8 mouse cellular contexts compared by ENCODE assay signal in the genomic region with DNA sequence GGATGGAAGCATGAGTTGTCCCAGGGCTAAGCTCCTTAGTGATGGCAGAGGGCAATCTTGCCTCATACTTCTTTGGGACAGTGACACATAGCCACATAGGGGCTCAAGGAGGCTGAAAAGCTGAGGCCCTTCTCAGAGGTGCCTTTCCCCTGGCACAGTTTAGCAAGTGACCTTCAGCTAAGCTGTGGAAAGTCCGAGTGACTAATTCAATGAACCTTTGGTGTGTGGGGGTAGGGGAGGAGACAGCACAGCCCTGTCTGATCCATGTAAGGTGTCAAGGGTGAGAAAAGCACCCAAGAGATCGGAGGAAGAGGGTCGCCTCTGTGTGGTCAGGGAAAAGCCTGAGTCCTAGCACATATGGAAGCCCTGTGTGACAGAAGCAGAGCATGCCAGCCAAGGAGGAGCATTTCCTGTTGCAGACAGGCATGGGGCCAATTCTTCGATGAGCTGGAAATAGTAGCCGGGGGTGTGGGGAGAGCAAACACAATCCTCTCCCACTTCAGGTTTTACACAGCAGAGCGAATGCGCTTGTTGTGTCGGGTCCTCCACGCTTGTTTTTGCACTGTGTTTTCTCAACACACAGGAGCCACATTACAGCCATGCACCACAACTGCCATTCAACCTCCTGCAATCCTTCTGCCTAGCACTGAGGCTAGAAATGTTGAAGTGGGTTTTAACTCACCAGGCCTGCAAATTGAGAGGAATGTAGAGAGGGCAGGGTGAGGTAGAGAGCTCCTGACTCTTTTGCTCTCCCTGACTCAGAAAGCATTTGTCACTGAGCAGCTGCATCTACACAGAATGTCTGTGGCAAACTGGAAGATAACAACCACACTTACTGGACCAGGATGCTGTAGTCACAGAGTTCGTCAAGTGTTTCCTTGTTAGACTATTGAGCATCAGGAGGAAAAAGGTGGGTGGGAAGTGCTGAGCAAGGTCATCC.
DNase-seq lines count a peak whose midpoint lies in the region; ATAC-seq and TF ChIP-seq lines count a peak whose summit lies in the region.

No protein-coding gene starts in this region.

- H3K4me1 ChIP-seq in spleen, adult 2 months (ENCODE audit: control insufficient read depth, insufficient read depth, insufficient read length), result peaks cover 11% of the 10 kb centered on the region; the same call in 1 of the 2 replicates
- H3K4me1 ChIP-seq in heart, embryonic 15.5 days (replicated peaks), result peaks cover 25% of the 10 kb centered on the region
- peaks cover 18% of the 10 kb centered on the region for H3K4me1 ChIP-seq in lung, postnatal 0 days (ENCODE audit: insufficient read depth, low read depth, low read length)

- no peaks in the 10 kb centered on the region for H3K9me3 ChIP-seq in heart, embryonic 15.5 days (replicated peaks)
- H3K9me3 ChIP-seq in lung, postnatal 0 days (ENCODE audit: low read length), result no peaks in the 10 kb centered on the region

- H3K4me3 ChIP-seq in spleen, adult 2 months (ENCODE audit: extremely low read depth, insufficient read depth, insufficient read length), result no peak overlapping the region
- H3K4me3 ChIP-seq in heart, embryonic 15.5 days, result no peak overlapping the region
- H3K4me3 ChIP-seq in lung, postnatal 0 days (ENCODE audit: low read depth, low read length), result no peak overlapping the region

- H3K36me3 ChIP-seq in spleen, adult 2 months (ENCODE audit: control insufficient read depth, insufficient read depth, low read length), result no peaks in the 10 kb centered on the region
- H3K36me3 ChIP-seq in heart, embryonic 15.5 days, result no peaks in the 10 kb centered on the region
- no peaks in the 10 kb centered on the region for H3K36me3 ChIP-seq in lung, postnatal 0 days (ENCODE audit: insufficient read depth, low read length)

- no peak for TF ChIP-seq EP300 in lung, postnatal 0 days (IDR thresholded peaks at IDR 0.05)

- peak overlapping the region; percentile 2; the same call in 1 of the 2 replicates for H3K27ac ChIP-seq in spleen, adult 2 months (ENCODE audit: insufficient read depth, low read length)
- H3K27ac ChIP-seq in heart, embryonic 15.5 days, result peak overlapping the region; percentile 82
- H3K27ac ChIP-seq in lung, postnatal 0 days (ENCODE audit: low read length), result peak overlapping the region; percentile 55

- WGBS in spleen, adult 2 months, result 59% methylated on average over 10 of the region's 10 CpGs
- 14% methylated on average over 10 of the region's 10 CpGs for WGBS in heart, embryonic 15.5 days
- WGBS in lung, postnatal 0 days, result 12% methylated on average over 10 of the region's 10 CpGs

- peak overlapping the region; percentile 29; the same call in 1 of the 2 replicates for H3K4me2 ChIP-seq in heart, embryonic 15.5 days
- H3K4me2 ChIP-seq in lung, postnatal 0 days (replicated peaks; ENCODE audit: low read depth, low read length), result no peak overlapping the region

- no peak for TF ChIP-seq CTCF in spleen, adult 2 months (IDR thresholded peaks at IDR 0.05; ENCODE audit: extremely low read depth, insufficient read depth, insufficient read length, insufficient replicate concordance)
- no peak for TF ChIP-seq CTCF in lung, postnatal 0 days (IDR thresholded peaks at IDR 0.05)

- TF ChIP-seq POLR2A in spleen, adult 2 months (IDR thresholded peaks at IDR 0.05; ENCODE audit: low read depth, low read length), result no peak

- peak; percentile 48; the same call in 1 of the 2 replicates for ATAC-seq in heart, embryonic 15.5 days (replicated peaks; ENCODE audit: insufficient number of reproducible peaks, insufficient read depth, low FRiP score, low read depth)
- peak; percentile 67 for ATAC-seq in lung, postnatal 0 days
- no peak for ATAC-seq in erythroblast, adult 5-6 weeks (replicated peaks; ENCODE audit: low FRiP score, poor library complexity, severe bottlenecking)

- no peak for DNase-seq in spleen, adult 2 months (ENCODE audit: low read depth in 1 of 2, low spot score in 2 of 2)
- no peak for DNase-seq in spleen, postnatal 10 days (ENCODE audit: low spot score in 2 of 2)
- peak; percentile 96 for DNase-seq in cerebellum, postnatal 10 days
- peak; percentile 37 to 72 for DNase-seq in kidney, postnatal 36 days
- peak; percentile 67 for DNase-seq in lung, postnatal 0 days (ENCODE audit: low spot score)
- peak; percentile 34 for DNase-seq in telencephalon, adult 2 months (ENCODE audit: low read depth, low spot score)

- H3K9ac ChIP-seq in heart, embryonic 15.5 days, result no peak overlapping the region
- no peak overlapping the region for H3K9ac ChIP-seq in lung, postnatal 0 days (replicated peaks; ENCODE audit: low read depth)

- H3K27me3 ChIP-seq in spleen, adult 2 months (ENCODE audit: control insufficient read depth, insufficient read depth, low read length), result no peaks in the 10 kb centered on the region
- H3K27me3 ChIP-seq in heart, embryonic 15.5 days, result no peaks in the 10 kb centered on the region
- H3K27me3 ChIP-seq in lung, postnatal 0 days (replicated peaks; ENCODE audit: insufficient read depth, low read length), result no peaks in the 10 kb centered on the region

Comparison
In these comparisons a context has a peak if more than half of its experiments do, and no peak if none do; other contexts are left out.
1. DNase-seq: peak in cerebellum, postnatal 10 days (2 of 2), kidney, postnatal 36 days (2 of 2), lung, postnatal 0 days (single experiment) and telencephalon, adult 2 months (single experiment); none in spleen, adult 2 months (0 of 2) and spleen, postnatal 10 days (0 of 2).
2. H3K27ac ChIP-seq: peak in every context shown above with its lines; median percentile 82 in heart, embryonic 15.5 days; 55 in lung, postnatal 0 days; 2 in spleen, adult 2 months.